20 mouse cellular contexts compared by ENCODE assay signal in the genomic region with DNA sequence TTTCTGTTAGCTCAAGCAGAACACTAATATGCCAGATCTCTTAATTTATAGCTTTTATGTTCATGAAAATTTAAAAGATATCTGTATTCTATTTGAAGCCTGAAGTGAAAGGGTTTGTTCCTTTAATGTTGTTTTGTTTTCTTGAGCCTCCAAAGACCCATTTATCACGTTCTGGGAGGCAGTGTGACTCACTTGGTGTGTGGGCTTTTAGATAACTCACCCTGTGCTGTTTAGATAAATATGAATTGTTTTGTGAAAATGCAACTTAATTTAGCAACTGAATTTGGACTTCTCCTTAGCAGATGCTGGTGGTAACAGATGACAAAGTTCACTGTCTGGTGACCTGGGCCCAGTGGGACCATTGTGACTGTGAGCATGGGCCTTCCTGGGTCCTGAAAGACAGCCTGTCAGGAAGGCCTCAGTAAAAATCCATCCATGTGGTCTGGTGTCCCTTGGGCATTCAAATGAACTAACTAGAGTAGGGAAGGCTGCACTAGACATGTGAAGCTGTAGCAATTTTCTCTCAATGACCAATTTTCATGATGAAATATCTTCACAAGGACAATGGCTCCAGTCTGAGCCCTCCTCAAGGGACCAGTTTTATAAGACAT.
DNase-seq lines count a peak whose midpoint lies in the region; ATAC-seq and TF ChIP-seq lines count a peak whose summit lies in the region.
"Had no signal": no experiment of that assay in that cellular context is flagged by ENCODE, and none has a peak within 500 bp of the region (broad histone marks: within the 10 kb centered on the region; RNA-seq: fewer than 3 reads in every experiment).

No protein-coding gene starts in this region.

- no peak overlapping the region for H3K4me3 ChIP-seq in hindbrain, embryonic 11.5 days (ENCODE audit: low read depth, low read length)
- no peak overlapping the region for H3K4me3 ChIP-seq in hindbrain, postnatal 0 days (ENCODE audit: low read length)
- H3K4me3 ChIP-seq in neural tube, embryonic 13.5 days, result no peak overlapping the region
- H3K4me3 ChIP-seq: forebrain, embryonic 13.5 days; heart, embryonic 13.5 days had no signal

- H3K9ac ChIP-seq in hindbrain, embryonic 11.5 days (ENCODE audit: low read depth, low read length), result no peak overlapping the region
- H3K9ac ChIP-seq in hindbrain, postnatal 0 days (replicated peaks; ENCODE audit: low read length), result no peak overlapping the region
- H3K9ac ChIP-seq in neural tube, embryonic 13.5 days, result no peak overlapping the region
- H3K9ac ChIP-seq: forebrain, embryonic 13.5 days; forebrain, postnatal 0 days; heart, embryonic 13.5 days; hindbrain, embryonic 14.5 days had no signal

- H3K27me3 ChIP-seq in hindbrain, embryonic 11.5 days (ENCODE audit: control insufficient read depth, insufficient read depth, low read length), result no peaks in the 10 kb centered on the region
- no peaks in the 10 kb centered on the region for H3K27me3 ChIP-seq in hindbrain, postnatal 0 days (ENCODE audit: insufficient read depth, low read length)
- H3K27me3 ChIP-seq in neural tube, embryonic 13.5 days, result no peaks in the 10 kb centered on the region
- H3K27me3 ChIP-seq: forebrain, embryonic 13.5 days; heart, embryonic 13.5 days; Patski had no signal

- no peak overlapping the region for H3K4me2 ChIP-seq in hindbrain, embryonic 11.5 days (replicated peaks; ENCODE audit: low read depth, low read length)
- H3K4me2 ChIP-seq in hindbrain, postnatal 0 days (ENCODE audit: low read depth, low read length), result no peak overlapping the region
- H3K4me2 ChIP-seq in neural tube, embryonic 13.5 days, result no peak overlapping the region
- H3K4me2 ChIP-seq: forebrain, embryonic 13.5 days; heart, embryonic 13.5 days; hindbrain, embryonic 14.5 days had no signal

- no peaks in the 10 kb centered on the region for H3K4me1 ChIP-seq in hindbrain, embryonic 11.5 days (replicated peaks; ENCODE audit: control insufficient read depth, insufficient read depth, low read length)
- no peaks in the 10 kb centered on the region for H3K4me1 ChIP-seq in hindbrain, postnatal 0 days (ENCODE audit: insufficient read depth, low read length)
- H3K4me1 ChIP-seq in neural tube, embryonic 13.5 days (replicated peaks), result peaks cover 6% of the 10 kb centered on the region
- H3K4me1 ChIP-seq: forebrain, embryonic 13.5 days; heart, embryonic 13.5 days had no signal

- no peak for TF ChIP-seq CTCF in hindbrain, postnatal 0 days (IDR thresholded peaks at IDR 0.05; ENCODE audit: low read depth)

- no peaks in the 10 kb centered on the region for H3K9me3 ChIP-seq in hindbrain, embryonic 11.5 days (ENCODE audit: control insufficient read depth, low read length)
- peaks cover 4% of the 10 kb centered on the region; the same call in 1 of the 2 replicates for H3K9me3 ChIP-seq in hindbrain, postnatal 0 days (ENCODE audit: low read length)
- peaks cover 10% of the 10 kb centered on the region for H3K9me3 ChIP-seq in neural tube, embryonic 13.5 days

- H3K27ac ChIP-seq in hindbrain, embryonic 11.5 days (ENCODE audit: low read depth, low read length), result no peak overlapping the region
- H3K27ac ChIP-seq in hindbrain, postnatal 0 days, result no peak overlapping the region
- H3K27ac ChIP-seq in neural tube, embryonic 13.5 days (replicated peaks), result 0 out of 2 replicates have a peak overlapping the region, but pooled peaks have one; percentile 38
- H3K27ac ChIP-seq: forebrain, embryonic 13.5 days; heart, embryonic 13.5 days; hindbrain, embryonic 14.5 days had no signal

- 67% methylated on average over 1 of the region's 1 CpGs for WGBS in hindbrain, embryonic 11.5 days
- 48% methylated on average over 1 of the region's 1 CpGs for whole genome bisulfite sequencing in hindbrain, postnatal 0 days
- WGBS in neural tube, embryonic 13.5 days, result 43% methylated on average over 1 of the region's 1 CpGs

- H3K36me3 ChIP-seq in hindbrain, embryonic 11.5 days (ENCODE audit: control insufficient read depth, insufficient read depth, low read length), result no peaks in the 10 kb centered on the region
- H3K36me3 ChIP-seq in hindbrain, postnatal 0 days (ENCODE audit: insufficient read depth, low read length), result no peaks in the 10 kb centered on the region
- 0 out of 2 replicates have a peak, but pooled peaks cover 3% of the 10 kb centered on the region for H3K36me3 ChIP-seq in neural tube, embryonic 13.5 days
- H3K36me3 ChIP-seq: heart, embryonic 13.5 days had no signal

- DNase-seq in embryo, embryonic 10.5 days (ENCODE audit: low spot score), result peak; percentile 8
- no peak for DNase-seq in embryo, embryonic 9.5 days (ENCODE audit: extremely low spot score)
- peak; percentile 14 for DNase-seq in hindbrain, embryonic 11.5 days (ENCODE audit: low spot score)
- DNase-seq in hindbrain, postnatal 0 days (ENCODE audit: low spot score), result no peak
- DNase-seq in kidney, postnatal 10 days, result peak; percentile 12
- DNase-seq in kidney, postnatal 36 days, result no peak
- DNase-seq in B cell, adult 2 months, result no peak
- DNase-seq: adrenal gland, adult 2 months; adrenal gland, postnatal 25 days; cerebellum, adult 18-20 months; cerebellum, adult 9-11 months; cerebellum, postnatal 36 days; forebrain, postnatal 0 days; gastrocnemius, postnatal 14 days had no signal

- ATAC-seq in hindbrain, embryonic 11.5 days (ENCODE audit: low FRiP score), result 0 out of 2 replicates have a peak, but pooled peaks have one; percentile 45
- no peak for ATAC-seq in hindbrain, postnatal 0 days
- ATAC-seq in neural tube, embryonic 13.5 days (ENCODE audit: low read depth), result no peak; the same call in 1 of the 2 replicates
- ATAC-seq: activated CD4-positive, CD25-positive, alpha-beta regulatory T cell, adult 4 months; forebrain, embryonic 13.5 days; forebrain, postnatal 0 days; Patski had no signal

Comparison
In these comparisons a context has a peak if more than half of its experiments do, and no peak if none do; other contexts are left out.
1. DNase-seq: peak in embryo, embryonic 10.5 days (single experiment), hindbrain, embryonic 11.5 days (single experiment) and kidney, postnatal 10 days (single experiment); none in embryo, embryonic 9.5 days (single experiment), hindbrain, postnatal 0 days (single experiment), kidney, postnatal 36 days (0 of 2) and B cell, adult 2 months (0 of 2).